Mouse (Mus musculus): ENCODE data around the gene Nup160. TPM values are rescaled to one million over a fixed set of nuclear protein-coding genes. Genes with fewer than 3 reads are reported as not detected.

The Nup160 gene
- polyA plus RNA-seq, 1 experiment from 2014 or later = 21.4 TPM

DNA sequence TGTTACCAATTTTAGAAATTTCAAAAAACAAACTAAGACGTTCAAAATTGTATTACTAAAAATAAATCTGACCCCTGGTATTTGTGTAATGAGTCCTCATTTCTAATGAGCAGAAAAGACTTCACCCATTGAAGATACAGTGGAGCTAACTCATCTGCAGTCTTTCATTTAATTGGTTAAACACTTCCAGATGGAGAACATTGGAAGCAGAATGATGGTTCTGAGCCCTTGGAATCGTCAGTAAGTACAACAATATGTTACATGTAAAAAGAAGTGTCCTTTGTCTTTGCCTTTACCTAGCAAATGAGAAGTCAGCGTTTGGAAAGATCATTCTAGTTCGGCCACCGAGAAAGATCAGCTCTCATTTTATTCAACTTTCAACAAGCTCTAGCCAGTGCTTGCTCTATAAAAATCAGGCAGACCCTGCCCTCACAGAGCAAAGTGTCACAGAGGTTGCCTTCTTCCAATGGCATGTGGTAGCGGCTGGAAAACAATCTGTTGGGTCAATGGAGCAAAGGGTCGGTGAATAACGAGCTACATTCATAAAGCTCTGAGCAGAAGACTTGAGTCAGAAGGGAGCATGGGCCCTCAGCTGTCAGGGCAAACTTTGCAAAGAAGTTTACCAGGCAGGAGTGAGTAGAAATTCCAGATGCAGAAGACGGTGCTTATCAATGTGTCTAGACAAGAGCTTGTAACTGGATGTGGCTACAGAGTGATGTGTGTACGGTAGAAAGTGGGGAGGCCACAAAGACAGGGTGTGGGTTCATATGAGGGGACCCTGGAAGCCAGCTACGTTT is 10.2 kb upstream of the Nup160 start:
- no peaks in the 10 kb centered on the region for H3K9me3 ChIP-seq (replicated peaks)
- peaks cover 5% of the 10 kb centered on the region; the same call in 1 of the 2 replicates for H3K4me1 ChIP-seq
- no peak overlapping the region for H3K27ac ChIP-seq (replicated peaks)
- H3K4me2 ChIP-seq = peak overlapping the region; percentile 42
- no peak overlapping the region for H3K4me3 ChIP-seq (replicated peaks)
- 71% methylated on average over 11 of the region's 11 CpGs for WGBS
- no peaks in the 10 kb centered on the region for H3K36me3 ChIP-seq
- no peak for ATAC-seq (ENCODE audit: low FRiP score)
- no peaks in the 10 kb centered on the region for H3K27me3 ChIP-seq (replicated peaks)
- H3K9ac ChIP-seq (replicated peaks) = no peak overlapping the region

- no peak overlapping the region for H3K9ac ChIP-seq (replicated peaks)
- WGBS = 47% methylated on average over 21 of the region's 21 CpGs
- no peak overlapping the region for H3K4me3 ChIP-seq (replicated peaks)
- no peaks in the 10 kb centered on the region for H3K27me3 ChIP-seq (replicated peaks)
- H3K9me3 ChIP-seq (replicated peaks) = no peaks in the 10 kb centered on the region
- peak overlapping the region; percentile 42 for H3K4me2 ChIP-seq
- H3K36me3 ChIP-seq = no peaks in the 10 kb centered on the region
- peaks cover 5% of the 10 kb centered on the region; the same call in 1 of the 2 replicates for H3K4me1 ChIP-seq
- ATAC-seq (ENCODE audit: low FRiP score) = peak; percentile 45; the same call in 1 of the 2 replicates
- no peak overlapping the region for H3K27ac ChIP-seq (replicated peaks)
These were observed 9.4 kb upstream of the Nup160 start for GRCm38 (mm10) chr2:90667388-90668265.

GRCm38 (mm10) chr2:90670343-90670742 is 6.7 kb upstream of the Nup160 start:
- no peaks in the 10 kb centered on the region for H3K9me3 ChIP-seq (replicated peaks)
- no peak for ATAC-seq (ENCODE audit: low FRiP score)
- no peaks in the 10 kb centered on the region for H3K27me3 ChIP-seq (replicated peaks)
- H3K36me3 ChIP-seq = no peaks in the 10 kb centered on the region
- 78% methylated on average over 6 of the region's 6 CpGs for WGBS
- no peak overlapping the region for H3K9ac ChIP-seq (replicated peaks)
- H3K27ac ChIP-seq (replicated peaks) = no peak overlapping the region
- peaks cover 5% of the 10 kb centered on the region; the same call in 1 of the 2 replicates for H3K4me1 ChIP-seq
- H3K4me2 ChIP-seq = no peak overlapping the region
- H3K4me3 ChIP-seq (replicated peaks) = no peak overlapping the region

DNA sequence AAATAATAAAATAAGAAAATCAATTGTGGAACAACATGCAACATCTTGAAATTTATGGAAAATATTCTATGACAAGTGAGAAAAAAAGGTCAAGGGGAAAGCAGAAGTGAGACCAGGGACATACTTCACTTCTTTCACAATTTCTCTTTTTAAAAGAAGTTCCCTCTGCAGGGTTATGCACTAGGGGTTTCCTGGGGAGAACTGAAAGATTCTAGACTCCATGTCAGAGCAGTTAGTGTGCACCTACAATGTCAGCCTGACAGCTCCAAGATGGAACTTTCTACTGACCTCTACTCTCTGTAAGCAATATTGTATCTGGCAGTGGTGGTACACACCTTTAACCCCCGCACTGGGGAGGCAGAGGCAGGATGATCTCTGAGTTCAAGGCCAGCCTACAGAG is 3.7 kb upstream of the Nup160 start:
- Histone ChIP-seq H3K36me3 (no peaks in the 10 kb centered on the region), H3K9ac (replicated peaks) (no peak overlapping the region), H3K4me1 (peaks cover 3% of the 10 kb centered on the region; the same call in 1 of the 2 replicates), H3K4me3 (replicated peaks) (no peak overlapping the region), H3K4me2 (no peak overlapping the region), H3K27me3 (replicated peaks) (no peaks in the 10 kb centered on the region), H3K27ac (replicated peaks) (no peak overlapping the region), H3K9me3 (replicated peaks) (no peaks in the 10 kb centered on the region)
- WGBS = 97% methylated on average over 1 of the region's 1 CpGs
- no peak for ATAC-seq (ENCODE audit: low FRiP score)

GRCm38 (mm10) chr2:90674555-90674954 is 2.5 kb upstream of the Nup160 start:
- Histone ChIP-seq H3K27ac (replicated peaks) (no peak overlapping the region), H3K4me1 (peaks cover 7% of the 10 kb centered on the region), H3K36me3 (no peaks in the 10 kb centered on the region), H3K9ac (replicated peaks) (no peak overlapping the region), H3K4me2 (no peak overlapping the region), H3K27me3 (replicated peaks) (no peaks in the 10 kb centered on the region), H3K9me3 (replicated peaks) (no peaks in the 10 kb centered on the region), H3K4me3 (replicated peaks) (no peak overlapping the region)
- ATAC-seq (ENCODE audit: low FRiP score) = no peak
- 96% methylated on average over 2 of the region's 2 CpGs for WGBS

GRCm38 (mm10) chr2:90675488-90675887 is 1.5 kb upstream of the Nup160 start:
- Histone ChIP-seq H3K4me2 (no peak overlapping the region), H3K4me3 (replicated peaks) (no peak overlapping the region), H3K9ac (replicated peaks) (no peak overlapping the region), H3K9me3 (replicated peaks) (no peaks in the 10 kb centered on the region), H3K4me1 (peaks cover 16% of the 10 kb centered on the region), H3K27ac (replicated peaks) (no peak overlapping the region), H3K27me3 (replicated peaks) (no peaks in the 10 kb centered on the region), H3K36me3 (no peaks in the 10 kb centered on the region)
- WGBS = 93% methylated on average over 2 of the region's 2 CpGs
- ATAC-seq (ENCODE audit: low FRiP score) = no peak

GRCm38 (mm10) chr2:90678256-90679060 is 1.4 kb downstream of the Nup160 start:
- Histone ChIP-seq H3K4me3 (replicated peaks) (peak overlapping the region; percentile 65), H3K4me2 (peak overlapping the region; percentile 69), H3K36me3 (peaks cover 6% of the 10 kb centered on the region; the same call in 1 of the 2 replicates), H3K27ac (replicated peaks) (peak overlapping the region; percentile 98), H3K9me3 (replicated peaks) (no peaks in the 10 kb centered on the region), H3K9ac (replicated peaks) (peak overlapping the region; percentile 81), H3K4me1 (peaks cover 19% of the 10 kb centered on the region), H3K27me3 (replicated peaks) (no peaks in the 10 kb centered on the region)
- 31% methylated on average over 26 of the region's 26 CpGs for WGBS
- ATAC-seq (ENCODE audit: low FRiP score) = peak; percentile 66

DNA sequence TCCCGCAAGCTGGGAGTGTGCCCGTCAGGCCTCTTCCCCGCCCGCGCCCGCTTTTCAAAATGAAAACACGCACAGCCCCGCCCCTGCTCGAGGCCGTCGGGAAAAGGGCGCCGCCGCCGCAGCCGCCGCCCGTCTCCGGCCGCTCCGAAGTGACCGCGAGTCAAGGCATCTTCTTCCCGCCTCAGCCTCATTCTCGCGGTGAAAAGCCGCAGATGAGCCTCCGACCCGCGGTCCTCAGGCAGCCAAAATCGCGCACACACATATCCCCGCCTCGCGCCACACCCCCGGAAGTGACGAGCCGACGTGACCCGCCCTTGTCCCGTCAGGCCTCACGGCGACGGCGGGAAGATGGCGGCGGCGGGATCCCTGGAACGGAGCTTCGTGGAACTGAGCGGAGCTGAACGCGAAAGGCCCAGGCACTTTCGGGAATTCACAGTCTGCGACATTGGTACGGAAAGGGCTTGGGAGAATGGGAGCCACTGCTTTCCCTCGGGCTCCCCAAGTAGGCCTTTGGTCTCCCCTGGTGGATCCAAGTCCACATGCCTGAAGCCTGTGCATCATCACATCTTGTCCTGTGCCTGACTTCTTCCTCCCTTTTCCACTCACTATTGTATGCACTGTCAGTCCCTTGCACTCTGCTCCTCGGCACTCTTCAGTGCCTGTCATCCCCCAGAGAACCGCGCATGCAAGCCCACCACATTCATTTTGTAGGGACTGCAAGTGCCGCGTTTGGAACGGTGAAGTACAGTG is 2.2 kb downstream of the Nup160 start:
- under 1% methylated on average over 62 of the region's 63 CpGs for whole genome bisulfite sequencing

GRCm38 (mm10) chr2:90700943-90701342 is 23.9 kb downstream of the Nup160 start:
- no peaks in the 10 kb centered on the region for H3K27me3 ChIP-seq (replicated peaks)
- H3K4me2 ChIP-seq = no peak overlapping the region
- no peak overlapping the region for H3K9ac ChIP-seq (replicated peaks)
- no peak for ATAC-seq (ENCODE audit: low FRiP score)
- H3K36me3 ChIP-seq = peaks cover 86% of the 10 kb centered on the region
- no peak overlapping the region for H3K27ac ChIP-seq (replicated peaks)
- no peaks in the 10 kb centered on the region for H3K4me1 ChIP-seq
- WGBS = 98% methylated on average over 4 of the region's 4 CpGs
- no peak overlapping the region for H3K4me3 ChIP-seq (replicated peaks)
- H3K9me3 ChIP-seq (replicated peaks) = no peaks in the 10 kb centered on the region

More for the DNA sequence above, 2.2 kb downstream of the Nup160 start:
- Histone ChIP-seq H3K9ac (replicated peaks) (peak overlapping the region; percentile 81), H3K4me1 (peaks cover 19% of the 10 kb centered on the region), H3K27ac (replicated peaks) (peak overlapping the region; percentile 98), H3K36me3 (peaks cover 10% of the 10 kb centered on the region; the same call in 1 of the 2 replicates), H3K4me2 (peak overlapping the region; percentile 69), H3K27me3 (replicated peaks) (no peaks in the 10 kb centered on the region), H3K9me3 (replicated peaks) (no peaks in the 10 kb centered on the region), H3K4me3 (replicated peaks) (peak overlapping the region; percentile 65)
- ATAC-seq (ENCODE audit: low FRiP score) = peak; percentile 98

DNA sequence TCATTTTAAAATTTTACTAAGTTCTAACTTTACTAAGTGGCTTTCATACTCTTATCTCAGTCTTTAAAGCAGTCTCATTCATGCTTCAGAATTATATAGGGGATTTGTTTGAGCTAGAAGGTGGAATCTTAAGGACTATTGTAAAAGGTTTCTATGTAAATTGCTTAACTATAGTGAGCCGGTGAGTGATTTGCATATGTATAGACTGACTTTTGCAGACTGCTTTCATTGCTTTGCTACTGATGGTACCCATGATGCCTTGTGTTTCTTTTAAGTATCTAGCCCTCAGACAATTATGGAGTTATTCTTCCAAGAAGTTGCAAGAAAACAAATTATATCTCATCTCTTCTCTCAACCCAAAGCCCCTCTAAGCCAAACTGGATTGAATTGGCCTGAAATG is 31.5 kb downstream of the Nup160 start:
- Histone ChIP-seq H3K4me1 (no peaks in the 10 kb centered on the region), H3K4me3 (replicated peaks) (no peak overlapping the region), H3K27ac (replicated peaks) (no peak overlapping the region), H3K27me3 (replicated peaks) (no peaks in the 10 kb centered on the region), H3K9ac (replicated peaks) (no peak overlapping the region), H3K4me2 (no peak overlapping the region), H3K36me3 (peaks cover 86% of the 10 kb centered on the region), H3K9me3 (replicated peaks) (no peaks in the 10 kb centered on the region)
- WGBS = 14% methylated on average over 1 of the region's 1 CpGs
- no peak for ATAC-seq (ENCODE audit: low FRiP score)
